Mouse (Mus musculus): Measurements from ENCODE around the gene Slc9b2. TPM values are rescaled to one million over a fixed set of nuclear protein-coding genes. Genes with fewer than 3 reads are reported as not detected.

Slc9b2 gene
- polyA plus RNA-seq, 1 experiment from 2014 or later = 1.8 TPM

- H3K36me3 ChIP-seq (replicated peaks; ENCODE audit: control insufficient read depth, insufficient read depth) = no peaks in the 10 kb centered on the region
- H3K9me3 ChIP-seq (ENCODE audit: control insufficient read depth, low read length) = no peaks in the 10 kb centered on the region
- ATAC-seq (ENCODE audit: low FRiP score) (no peak), DNase-seq (ENCODE audit: low spot score) (no peak)
- no peak overlapping the region for H3K9ac ChIP-seq
- no peak overlapping the region for H3K27ac ChIP-seq
- no peak overlapping the region for H3K4me3 ChIP-seq (replicated peaks; ENCODE audit: low read length)
- no peak overlapping the region for H3K4me2 ChIP-seq (replicated peaks)
- H3K27me3 ChIP-seq (ENCODE audit: control insufficient read depth, insufficient read depth, low read length) = no peaks in the 10 kb centered on the region
- H3K4me1 ChIP-seq (replicated peaks; ENCODE audit: control insufficient read depth, insufficient read depth, low read length) = 0 out of 2 replicates have a peak, but pooled peaks cover 3% of the 10 kb centered on the region
- whole genome bisulfite sequencing = 90% methylated on average over 8 of the region's 8 CpGs
Observed at GRCm38 (mm10) chr3:135281701-135282100, 25.8 kb upstream of the Slc9b2 start.

- Histone ChIP-seq H3K27me3 (ENCODE audit: control insufficient read depth, insufficient read depth, low read length) (no peaks in the 10 kb centered on the region), H3K4me2 (replicated peaks) (no peak overlapping the region), H3K36me3 (replicated peaks; ENCODE audit: control insufficient read depth, insufficient read depth) (no peaks in the 10 kb centered on the region), H3K4me1 (replicated peaks; ENCODE audit: control insufficient read depth, insufficient read depth, low read length) (0 out of 2 replicates have a peak, but pooled peaks cover 3% of the 10 kb centered on the region), H3K27ac (no peak overlapping the region), H3K9me3 (ENCODE audit: control insufficient read depth, low read length) (no peaks in the 10 kb centered on the region), H3K9ac (no peak overlapping the region), H3K4me3 (replicated peaks; ENCODE audit: low read length) (no peak overlapping the region)
- DNase-seq (ENCODE audit: low spot score) = no peak
- 83% methylated on average over 11 of the region's 11 CpGs for WGBS
- ATAC-seq (ENCODE audit: low FRiP score) = no peak
Observed at GRCm38 (mm10) chr3:135285256-135285655, 22.2 kb upstream of the Slc9b2 start.

- no peak for DNase-seq (ENCODE audit: low spot score)
- Histone ChIP-seq H3K36me3 (replicated peaks; ENCODE audit: control insufficient read depth, insufficient read depth) (no peaks in the 10 kb centered on the region), H3K4me3 (replicated peaks; ENCODE audit: low read length) (no peak overlapping the region), H3K9ac (no peak overlapping the region), H3K27ac (no peak overlapping the region), H3K4me2 (replicated peaks) (no peak overlapping the region), H3K9me3 (ENCODE audit: control insufficient read depth, low read length) (no peaks in the 10 kb centered on the region), H3K4me1 (replicated peaks; ENCODE audit: control insufficient read depth, insufficient read depth, low read length) (0 out of 2 replicates have a peak, but pooled peaks cover 1% of the 10 kb centered on the region), H3K27me3 (ENCODE audit: control insufficient read depth, insufficient read depth, low read length) (no peaks in the 10 kb centered on the region)
- ATAC-seq (ENCODE audit: low FRiP score) = no peak
- WGBS = 89% methylated on average over 3 of the region's 3 CpGs
Observed at GRCm38 (mm10) chr3:135285807-135286206, 21.7 kb upstream of the Slc9b2 start.

GRCm38 (mm10) chr3:135288138-135288750, 19.3 kb upstream of the Slc9b2 start:
- Histone ChIP-seq H3K9me3 (ENCODE audit: control insufficient read depth, low read length) (no peaks in the 10 kb centered on the region), H3K27me3 (ENCODE audit: control insufficient read depth, insufficient read depth, low read length) (no peaks in the 10 kb centered on the region), H3K4me2 (replicated peaks) (no peak overlapping the region), H3K36me3 (replicated peaks; ENCODE audit: control insufficient read depth, insufficient read depth) (no peaks in the 10 kb centered on the region), H3K4me3 (replicated peaks; ENCODE audit: low read length) (no peak overlapping the region), H3K4me1 (replicated peaks; ENCODE audit: control insufficient read depth, insufficient read depth, low read length) (no peaks in the 10 kb centered on the region), H3K27ac (no peak overlapping the region), H3K9ac (no peak overlapping the region)
- DNase-seq (ENCODE audit: low spot score) = no peak
- ATAC-seq (ENCODE audit: low FRiP score) = no peak
- WGBS = 87% methylated on average over 8 of the region's 8 CpGs

- Histone ChIP-seq H3K4me1 (replicated peaks; ENCODE audit: control insufficient read depth, insufficient read depth, low read length) (0 out of 2 replicates have a peak, but pooled peaks cover 5% of the 10 kb centered on the region), H3K4me2 (replicated peaks) (no peak overlapping the region), H3K9ac (no peak overlapping the region), H3K27ac (no peak overlapping the region), H3K27me3 (ENCODE audit: control insufficient read depth, insufficient read depth, low read length) (no peaks in the 10 kb centered on the region), H3K36me3 (replicated peaks; ENCODE audit: control insufficient read depth, insufficient read depth) (no peaks in the 10 kb centered on the region), H3K9me3 (ENCODE audit: control insufficient read depth, low read length) (no peaks in the 10 kb centered on the region), H3K4me3 (replicated peaks; ENCODE audit: low read length) (no peak overlapping the region)
- ATAC-seq (ENCODE audit: low FRiP score) (no peak), DNase-seq (ENCODE audit: low spot score) (no peak)
- WGBS = 93% methylated on average over 1 of the region's 1 CpGs
Observed at GRCm38 (mm10) chr3:135289148-135289547, 18.4 kb upstream of the Slc9b2 start.

- no peaks in the 10 kb centered on the region for H3K36me3 ChIP-seq (replicated peaks; ENCODE audit: control insufficient read depth, insufficient read depth)
- DNase-seq (ENCODE audit: low spot score) (peak; percentile 87), ATAC-seq (ENCODE audit: low FRiP score) (peak; percentile 81)
- no peak overlapping the region for H3K4me2 ChIP-seq (replicated peaks)
- no peaks in the 10 kb centered on the region for H3K9me3 ChIP-seq (ENCODE audit: control insufficient read depth, low read length)
- H3K9ac ChIP-seq = no peak overlapping the region
- no peak overlapping the region for H3K27ac ChIP-seq
- H3K4me1 ChIP-seq (replicated peaks; ENCODE audit: control insufficient read depth, insufficient read depth, low read length) = 0 out of 2 replicates have a peak, but pooled peaks cover 5% of the 10 kb centered on the region
- no peak overlapping the region for H3K4me3 ChIP-seq (replicated peaks; ENCODE audit: low read length)
- no peaks in the 10 kb centered on the region for H3K27me3 ChIP-seq (ENCODE audit: control insufficient read depth, insufficient read depth, low read length)
- 96% methylated on average over 7 of the region's 7 CpGs for WGBS
Observed at GRCm38 (mm10) chr3:135290249-135290894, 17.1 kb upstream of the Slc9b2 start.

GRCm38 (mm10) chr3:135293703-135294102, 13.8 kb upstream of the Slc9b2 start:
- Histone ChIP-seq H3K9ac (no peak overlapping the region), H3K4me2 (replicated peaks) (no peak overlapping the region), H3K9me3 (ENCODE audit: control insufficient read depth, low read length) (no peaks in the 10 kb centered on the region), H3K36me3 (replicated peaks; ENCODE audit: control insufficient read depth, insufficient read depth) (no peaks in the 10 kb centered on the region), H3K4me3 (replicated peaks; ENCODE audit: low read length) (no peak overlapping the region), H3K4me1 (replicated peaks; ENCODE audit: control insufficient read depth, insufficient read depth, low read length) (0 out of 2 replicates have a peak, but pooled peaks cover 5% of the 10 kb centered on the region), H3K27ac (no peak overlapping the region), H3K27me3 (ENCODE audit: control insufficient read depth, insufficient read depth, low read length) (no peaks in the 10 kb centered on the region)
- ATAC-seq (ENCODE audit: low FRiP score) (no peak), DNase-seq (ENCODE audit: low spot score) (no peak)
- 41% methylated on average over 7 of the region's 7 CpGs for WGBS

GRCm38 (mm10) chr3:135295559-135295958, 11.9 kb upstream of the Slc9b2 start:
- WGBS = 80% methylated on average over 1 of the region's 1 CpGs
- H3K4me2 ChIP-seq (replicated peaks) = no peak overlapping the region
- H3K27ac ChIP-seq = no peak overlapping the region
- no peaks in the 10 kb centered on the region for H3K9me3 ChIP-seq (ENCODE audit: control insufficient read depth, low read length)
- DNase-seq (ENCODE audit: low spot score) = no peak
- no peak overlapping the region for H3K9ac ChIP-seq
- no peak for ATAC-seq (ENCODE audit: low FRiP score)
- no peaks in the 10 kb centered on the region for H3K36me3 ChIP-seq (replicated peaks; ENCODE audit: control insufficient read depth, insufficient read depth)
- H3K4me1 ChIP-seq (replicated peaks; ENCODE audit: control insufficient read depth, insufficient read depth, low read length) = 0 out of 2 replicates have a peak, but pooled peaks cover 5% of the 10 kb centered on the region
- no peak overlapping the region for H3K4me3 ChIP-seq (replicated peaks; ENCODE audit: low read length)
- H3K27me3 ChIP-seq (ENCODE audit: control insufficient read depth, insufficient read depth, low read length) = no peaks in the 10 kb centered on the region

GRCm38 (mm10) chr3:135298560-135298959, 8.9 kb upstream of the Slc9b2 start:
- H3K9me3 ChIP-seq (ENCODE audit: control insufficient read depth, low read length) = no peaks in the 10 kb centered on the region
- no peak for ATAC-seq (ENCODE audit: low FRiP score)
- H3K27ac ChIP-seq = no peak overlapping the region
- no peak for DNase-seq (ENCODE audit: low spot score)
- no peaks in the 10 kb centered on the region for H3K27me3 ChIP-seq (ENCODE audit: control insufficient read depth, insufficient read depth, low read length)
- H3K4me1 ChIP-seq (replicated peaks; ENCODE audit: control insufficient read depth, insufficient read depth, low read length) = 0 out of 2 replicates have a peak, but pooled peaks cover 4% of the 10 kb centered on the region
- H3K9ac ChIP-seq = no peak overlapping the region
- H3K4me2 ChIP-seq (replicated peaks) = no peak overlapping the region
- H3K4me3 ChIP-seq (replicated peaks; ENCODE audit: low read length) = no peak overlapping the region
- 90% methylated on average over 3 of the region's 3 CpGs for WGBS
- H3K36me3 ChIP-seq (replicated peaks; ENCODE audit: control insufficient read depth, insufficient read depth) = no peaks in the 10 kb centered on the region

Data from hindbrain, embryonic 14.5 days (tissue).